Mouse (Mus musculus) urinary bladder, postnatal 14 days (tissue): Measurements from ENCODE around the gene Rcan2.
"Not testable (repeated sequence)": the region's sequence is repeated elsewhere in the genome, so short reads cannot be mapped to it uniquely, and the experiment has no call there.

Source experiments
- DNase-seq: peaks from one replicate; pipeline ENCODE4 v3.0.0; 2021; ENCODE audit warnings: low spot score

Gene Rcan2

GRCm38 (mm10) chr17:43825411-43825785 lies 24.2 kb downstream of the Rcan2 start:
- DNase-seq, result not testable (repeated sequence)

DNA sequence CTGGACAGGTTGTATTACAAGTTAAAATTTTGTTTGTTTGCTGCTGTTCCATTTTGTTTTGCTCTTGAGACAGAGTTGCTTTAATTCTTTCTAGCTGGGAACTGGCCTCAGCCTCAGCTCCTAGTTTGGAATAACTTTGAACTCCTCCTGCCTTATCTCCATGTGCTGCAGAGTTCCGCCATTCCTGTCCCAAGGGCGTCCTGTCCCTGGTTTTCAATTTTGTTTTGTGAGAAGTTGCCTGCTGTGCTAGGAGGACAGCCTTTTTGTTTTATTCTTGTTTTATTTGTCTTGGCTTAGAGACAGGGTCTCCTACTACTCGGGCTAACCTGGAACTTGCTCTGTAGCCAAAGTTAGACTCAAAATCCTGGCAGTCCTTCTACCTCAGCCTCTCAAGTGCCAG lies 26.1 kb downstream of the Rcan2 start:
- no peak for DNase-seq

- DNase-seq, result no peak
Measured at GRCm38 (mm10) chr17:43832401-43833124, 31.4 kb downstream of the Rcan2 start.

DNA sequence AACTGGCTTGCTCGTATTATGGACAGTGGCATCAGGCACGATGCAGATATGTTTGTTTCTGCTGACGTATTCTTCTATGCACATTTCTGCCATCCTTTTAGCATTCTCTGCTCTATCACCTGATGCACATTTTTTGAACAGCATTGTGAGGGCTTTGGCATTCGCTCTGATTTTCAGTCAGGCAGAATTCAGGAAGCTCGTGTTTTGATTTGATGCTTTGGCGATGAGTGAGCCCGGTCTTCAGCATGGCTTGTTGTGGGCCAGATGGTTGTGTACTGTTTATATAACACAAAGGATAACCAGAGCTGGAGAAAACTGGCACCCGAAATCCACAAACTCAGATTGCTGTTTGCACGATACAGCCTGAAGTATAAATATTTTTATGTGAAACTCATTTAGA lies 39.1 kb downstream of the Rcan2 start:
- no peak for DNase-seq

DNA sequence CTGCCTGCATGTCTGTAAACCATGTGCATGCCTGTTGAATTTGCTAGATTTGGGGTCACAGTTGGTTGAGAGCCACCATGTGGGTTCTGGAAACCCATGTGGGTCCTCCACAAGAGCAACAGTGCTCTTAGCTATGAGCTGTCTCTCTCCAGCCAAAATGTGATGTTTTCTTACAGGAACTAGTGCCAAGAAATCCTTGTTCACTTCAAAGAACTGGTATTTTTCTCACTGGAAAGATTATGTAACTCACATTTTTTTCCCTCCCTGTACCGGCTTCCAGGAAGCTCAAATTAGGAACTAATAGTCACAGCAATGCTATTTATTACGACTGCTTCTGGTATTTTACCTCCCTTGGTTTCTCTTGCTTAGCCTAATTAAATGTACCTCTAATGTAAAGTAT lies 45.6 kb downstream of the Rcan2 start:
- no peak for DNase-seq

DNA sequence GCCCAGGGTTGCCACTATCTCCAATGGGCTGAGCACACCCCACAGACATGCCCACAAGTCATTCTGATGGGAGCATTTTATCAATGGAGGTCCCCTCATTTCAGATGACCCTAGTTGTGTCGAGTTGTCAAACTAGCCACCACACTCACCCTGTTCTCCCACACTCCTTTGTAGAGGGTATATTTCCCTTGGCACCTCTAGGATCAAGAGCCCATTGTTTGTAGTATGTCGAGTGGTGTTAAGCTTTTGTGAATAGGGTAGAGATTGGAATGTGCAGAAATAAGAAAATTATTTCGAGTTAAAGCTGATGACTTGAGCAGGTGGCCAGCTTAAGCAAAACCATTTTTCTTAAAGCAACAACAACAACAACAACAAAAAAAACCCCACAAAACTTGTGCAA lies 47.8 kb downstream of the Rcan2 start:
- DNase-seq, result no peak

- no peak for DNase-seq
Measured at GRCm38 (mm10) chr17:43855132-43855531, 54.0 kb downstream of the Rcan2 start.

GRCm38 (mm10) chr17:43856081-43856480 lies 54.9 kb downstream of the Rcan2 start:
- no peak for DNase-seq

DNA sequence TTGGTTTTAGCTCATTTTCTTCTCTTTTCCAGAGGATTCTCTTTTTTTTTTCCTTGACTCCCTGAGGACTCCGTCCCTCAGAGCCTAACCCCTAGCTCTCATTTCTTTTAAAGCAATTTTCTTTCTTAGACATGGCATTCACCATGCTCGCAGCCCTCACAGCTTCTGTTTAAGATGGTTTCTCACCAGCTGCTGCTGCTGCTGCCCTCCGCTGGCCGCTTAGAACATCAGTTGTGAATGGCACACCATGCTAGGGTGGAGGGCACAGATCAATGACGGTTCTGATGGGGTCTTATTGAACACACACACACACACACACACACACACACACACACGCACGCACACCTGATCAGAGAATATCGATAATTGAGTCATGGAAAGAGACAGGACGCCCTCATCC lies 67.7 kb downstream of the Rcan2 start:
- no peak for DNase-seq

DNA sequence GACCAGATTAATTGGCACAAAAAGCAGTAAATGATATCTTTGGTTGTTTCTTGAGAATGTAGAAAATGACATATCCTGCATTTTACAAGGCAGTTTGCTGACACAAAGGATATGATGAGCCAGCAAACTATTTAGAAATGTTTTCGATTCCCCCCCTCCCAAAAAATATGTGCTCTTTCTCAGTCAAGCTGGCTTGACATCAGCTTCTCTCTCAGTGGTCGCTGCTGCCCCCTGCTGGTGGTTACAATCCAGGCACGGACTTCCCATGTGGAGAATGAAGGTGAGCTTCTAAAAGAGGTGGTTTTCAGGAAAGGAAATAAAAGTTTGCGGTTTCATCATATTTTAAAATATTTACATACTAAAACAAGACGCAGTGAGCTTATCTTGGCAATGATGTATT lies 68.5 kb downstream of the Rcan2 start:
- peak; percentile 81 for DNase-seq

GRCm38 (mm10) chr17:43874417-43874816 lies 73.3 kb downstream of the Rcan2 start:
- DNase-seq, result no peak

DNA sequence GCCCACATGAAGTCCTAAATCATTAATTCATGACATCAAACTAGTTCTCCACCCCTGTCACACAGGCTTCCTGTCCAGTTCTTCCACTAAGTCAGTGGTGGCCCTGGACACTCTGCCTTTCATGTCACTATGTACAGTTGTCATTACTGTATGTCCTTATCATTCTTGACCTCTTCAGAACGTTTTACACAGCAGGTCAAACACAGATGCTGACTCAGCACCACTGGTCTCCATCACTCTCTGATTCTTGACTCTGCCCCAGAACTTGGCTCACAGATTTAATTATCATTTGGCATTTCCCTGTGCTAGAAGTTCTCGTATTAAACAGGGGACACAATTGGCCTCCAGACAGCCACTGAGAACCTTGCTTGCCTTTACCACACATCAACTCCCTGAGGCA lies 76.3 kb downstream of the Rcan2 start:
- no peak for DNase-seq

GRCm38 (mm10) chr17:43883016-43883415 lies 81.9 kb downstream of the Rcan2 start:
- no peak for DNase-seq

GRCm38 (mm10) chr17:43886262-43886661 lies 85.1 kb downstream of the Rcan2 start:
- no peak for DNase-seq

DNA sequence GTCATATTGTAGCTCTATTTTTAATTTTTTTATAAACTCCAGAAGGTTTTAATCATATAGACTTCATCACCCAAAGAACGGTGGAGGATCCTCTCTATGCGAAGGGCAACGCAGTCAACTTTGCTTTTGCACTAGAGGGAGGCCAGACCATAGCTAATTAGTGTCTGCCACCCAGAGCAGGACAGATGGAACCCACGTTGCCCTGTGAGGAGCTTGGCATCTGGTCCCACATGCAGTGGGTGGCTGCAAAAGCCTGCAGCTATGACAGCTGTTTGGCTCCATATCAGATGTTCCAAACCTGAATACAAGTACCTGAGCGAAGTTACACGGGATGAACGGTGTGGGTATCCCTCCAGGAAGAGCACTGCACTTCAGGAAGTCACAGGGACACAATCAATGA lies 86.8 kb downstream of the Rcan2 start:
- DNase-seq, result no peak

DNA sequence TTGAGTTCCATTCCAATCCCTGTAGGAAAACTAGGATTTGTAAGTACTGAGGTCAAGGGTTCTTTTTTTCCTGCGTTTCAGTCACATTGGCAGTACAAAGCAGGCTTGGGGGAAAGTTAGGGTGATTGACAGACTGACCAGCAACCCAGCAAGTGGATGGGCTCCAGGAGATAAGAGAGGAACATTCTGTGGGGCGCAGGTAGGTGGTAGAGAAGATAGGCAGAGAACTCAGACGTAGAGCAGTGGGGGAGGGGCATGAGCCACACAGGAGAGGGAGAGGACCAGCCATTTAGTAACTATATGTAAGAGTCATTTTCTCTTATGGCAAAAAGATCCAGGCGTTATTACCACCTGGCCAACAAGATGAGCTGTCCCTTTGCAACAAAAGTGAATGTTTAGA lies 96.2 kb downstream of the Rcan2 start:
- DNase-seq, result no peak

GRCm38 (mm10) chr17:43899405-43900092 lies 98.4 kb downstream of the Rcan2 start:
- no peak for DNase-seq

DNA sequence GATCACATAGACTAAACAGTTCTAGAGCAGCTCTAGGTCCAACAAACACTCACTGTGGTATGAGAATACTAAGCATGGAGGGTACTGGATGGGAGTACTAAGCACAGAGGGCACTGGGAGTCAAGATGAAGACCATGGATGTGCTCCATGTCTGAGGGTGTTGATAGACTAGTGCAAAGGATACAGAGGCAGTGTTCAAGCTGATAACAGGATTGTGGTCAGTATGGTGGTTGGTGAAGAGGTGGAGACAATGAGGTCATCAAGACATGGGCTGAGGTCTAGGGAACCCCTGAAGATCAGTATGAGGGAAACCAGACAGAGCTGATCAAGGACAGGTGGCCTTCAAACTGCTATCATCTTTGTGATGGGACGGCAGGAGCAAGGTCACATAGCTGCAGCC lies 99.0 kb downstream of the Rcan2 start:
- no peak for DNase-seq

- DNase-seq, result no peak
Measured at GRCm38 (mm10) chr17:43901474-43901873, 100.3 kb downstream of the Rcan2 start.

DNA sequence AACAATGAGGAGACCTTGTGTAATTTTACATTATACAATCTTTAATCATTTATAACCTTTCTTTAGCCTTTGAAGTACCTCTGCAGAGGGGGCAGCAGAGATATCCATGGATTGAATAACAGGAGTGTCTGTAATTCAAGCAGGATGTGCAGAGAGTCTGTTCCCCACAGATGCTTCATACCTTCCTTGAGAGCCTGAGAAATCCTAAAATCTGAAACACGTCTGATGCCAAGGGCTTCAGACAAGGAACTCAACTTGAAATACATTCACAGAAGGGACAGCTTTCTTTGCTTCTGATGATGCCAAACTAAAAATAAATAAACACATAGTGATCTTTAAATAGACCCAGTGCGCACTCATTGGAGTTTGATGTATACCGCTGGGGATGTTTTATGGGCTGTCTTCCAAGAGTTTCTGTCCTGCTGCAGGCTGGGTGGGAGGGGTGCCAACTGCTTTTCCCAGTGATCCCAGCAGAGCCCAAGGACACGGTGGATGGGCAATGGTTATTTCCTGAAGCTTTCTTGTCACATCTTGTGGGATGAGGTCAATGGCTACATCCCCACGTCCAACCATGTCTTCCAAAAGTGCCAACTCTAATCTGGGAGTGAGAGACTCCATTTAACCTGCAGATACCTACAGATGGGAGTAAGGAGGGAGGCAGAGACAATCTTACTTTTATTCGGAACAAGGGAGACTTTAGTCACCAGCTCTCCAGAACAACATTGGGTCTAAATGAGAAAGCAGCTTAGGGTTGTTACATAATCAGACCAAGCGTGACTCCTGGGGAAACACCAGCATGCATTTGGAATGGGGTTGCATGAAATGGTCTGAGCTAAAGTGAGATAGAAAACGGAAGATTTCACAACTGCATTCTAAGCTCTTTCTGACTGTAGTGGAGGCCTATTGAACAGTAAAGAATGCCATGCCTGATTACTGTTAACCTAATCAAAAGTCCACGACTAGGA lies 102.9 kb downstream of the Rcan2 start:
- DNase-seq, result no peak

- no peak for DNase-seq
Measured at GRCm38 (mm10) chr17:43904896-43905295, 103.7 kb downstream of the Rcan2 start.

DNA sequence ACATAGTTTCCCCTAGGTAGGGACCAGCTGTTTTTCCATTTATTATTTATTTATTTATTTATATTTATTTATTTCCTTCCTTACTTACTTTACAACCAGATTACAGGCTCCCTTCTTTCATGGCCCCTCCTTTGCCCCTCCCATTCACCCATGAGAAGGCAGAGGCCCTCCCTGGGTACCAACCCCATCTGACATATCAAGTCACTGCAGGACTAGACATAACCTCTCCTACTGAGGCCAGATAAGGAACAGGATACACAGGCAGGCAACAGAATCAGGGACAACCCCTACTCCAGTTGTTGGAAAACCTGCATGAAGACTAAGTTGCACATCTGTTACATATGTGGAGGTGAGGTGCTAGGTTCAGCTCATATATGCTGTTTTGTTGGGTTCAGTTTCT lies 105.6 kb downstream of the Rcan2 start:
- no peak for DNase-seq

DNA sequence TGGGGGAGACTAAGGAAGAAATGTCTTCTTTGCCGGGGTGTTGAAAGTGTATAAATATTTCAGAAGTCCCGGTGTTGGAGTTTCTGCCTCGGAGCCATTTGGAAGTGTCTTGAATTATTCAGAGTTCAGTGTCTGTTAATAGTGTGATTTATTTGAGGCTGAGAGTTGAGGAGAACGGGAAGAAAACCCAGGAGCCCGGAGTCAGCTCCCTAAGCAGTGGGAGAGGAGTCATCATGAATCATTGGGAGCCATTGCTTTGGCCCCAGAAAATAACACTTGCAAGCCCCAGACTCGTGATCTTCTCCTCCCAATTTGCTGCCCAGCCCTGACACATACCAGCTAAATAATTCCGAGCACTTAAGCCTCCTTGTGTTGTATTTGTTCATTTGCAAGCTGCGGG lies 115.0 kb downstream of the Rcan2 start:
- DNase-seq, result no peak
